Mouse (Mus musculus): ENCODE measurements around the gene Metap2.

GRCm38 (mm10) chr10:93945364-93945763, 48.5 kb upstream of the Metap2 start:
- TF ChIP-seq CTCF (IDR thresholded peaks at IDR 0.05; ENCODE audit: control insufficient read depth, insufficient read depth, low read length) (no peak), POLR2A (IDR thresholded peaks at IDR 0.05; ENCODE audit: borderline replicate concordance, control insufficient read depth, low read depth, low read length) (no peak)
